24 mouse cellular contexts compared by ENCODE assay signal in genomic region chr19:4915924-4916603, GRCm38 (mm10). TPM values are rescaled to one million over a fixed set of nuclear protein-coding genes. Genes with fewer than 3 reads are reported as not detected.
"Had no signal": no experiment of that assay in that cellular context is flagged by ENCODE, and none has a peak within 500 bp of the region (broad histone marks: within the 10 kb centered on the region; RNA-seq: fewer than 3 reads in every experiment).

No protein-coding gene starts in this region.

- H3K9ac ChIP-seq: kidney, embryonic 15.5 days; liver, embryonic 12.5 days; liver, embryonic 15.5 days; lung, embryonic 15.5 days; midbrain, embryonic 13.5 days had no signal

- H3K4me3 ChIP-seq: kidney, embryonic 15.5 days; limb, embryonic 10.5 days; limb, embryonic 13.5 days; liver, embryonic 12.5 days; liver, embryonic 15.5 days; lung, embryonic 15.5 days; megakaryocyte, embryonic 14.5 days; midbrain, embryonic 10.5 days; midbrain, embryonic 13.5 days; myocyte had no signal

- H3K27me3 ChIP-seq: kidney, embryonic 15.5 days; limb, embryonic 13.5 days; liver, embryonic 12.5 days; liver, embryonic 15.5 days; lung, embryonic 15.5 days; megakaryocyte, embryonic 14.5 days; midbrain, embryonic 13.5 days had no signal

- ATAC-seq: liver, embryonic 12.5 days; midbrain, embryonic 13.5 days; midbrain, embryonic 16.5 days had no signal

- H3K4me2 ChIP-seq: kidney, embryonic 15.5 days; limb, embryonic 13.5 days; liver, embryonic 12.5 days; liver, embryonic 15.5 days; lung, embryonic 15.5 days; midbrain, embryonic 13.5 days had no signal

- H3K9me3 ChIP-seq: kidney, embryonic 15.5 days; limb, embryonic 10.5 days; limb, embryonic 13.5 days; liver, embryonic 12.5 days; liver, embryonic 15.5 days; lung, embryonic 15.5 days; megakaryocyte, embryonic 14.5 days; midbrain, embryonic 10.5 days; midbrain, embryonic 13.5 days had no signal

- DNase-seq: kidney, adult 8-10 months; kidney, postnatal 10 days; kidney, postnatal 36 days; layer of hippocampus, adult 9-11 months; liver; lung, postnatal 10 days; right cerebral cortex, postnatal 14 days; right cerebral cortex, postnatal 4 days; thymus, adult 2 months; thymus, postnatal 14 days; thymus, postnatal 4 days had no signal

- H3K4me1 ChIP-seq: kidney, embryonic 15.5 days; limb, embryonic 10.5 days; limb, embryonic 13.5 days; lung, embryonic 15.5 days; megakaryocyte, embryonic 14.5 days; midbrain, embryonic 10.5 days; midbrain, embryonic 13.5 days had no signal

- H3K27ac ChIP-seq: kidney, embryonic 15.5 days; limb, embryonic 10.5 days; limb, embryonic 13.5 days; liver, embryonic 12.5 days; liver, embryonic 15.5 days; lung, embryonic 15.5 days; midbrain, embryonic 10.5 days; midbrain, embryonic 13.5 days; stomach, postnatal 0 days had no signal

RNA-seq across cellular contexts. Expression of gene Bbs1, which starts 9.6 kb away (rescaled TPM):
- total RNA-seq: monocyte, adult 5-6 weeks had no signal

RNA-seq across cellular contexts. Expression of gene Peli3, which starts 26.9 kb away (rescaled TPM):
- total RNA-seq: monocyte, adult 5-6 weeks had no signal
